Mouse (Mus musculus) splenic B cell, adult 2 months (primary cell): Measurements from ENCODE around the gene Psmd8.
A peak's percentile ranks its signal among the peaks of the same experiment; 100 is the strongest.
"Not testable (repeated sequence)": the region's sequence is repeated elsewhere in the genome, so short reads cannot be mapped to it uniquely, and the experiment has no call there.

Source experiments
- DNase-seq: peaks from one replicate; pipeline ENCODE4 v3.0.0-alpha.2; 2011; ENCODE audit warnings: low read depth, low spot score
- H3K27me3 ChIP-seq: 2 replicates; pipeline ENCODE4 v1.6.1; 2012; ENCODE audit warnings: mild to moderate bottlenecking, low read length, moderate library complexity, mixed read lengths; ENCODE audit not compliant: control insufficient read depth, poor library complexity, insufficient read depth, severe bottlenecking
- H3K36me3 ChIP-seq: 2 replicates; pipeline ENCODE4 v1.6.1; 2012; ENCODE audit warnings: mild to moderate bottlenecking, low read length, moderate library complexity, mixed read lengths; ENCODE audit not compliant: control insufficient read depth, poor library complexity, insufficient read depth, severe bottlenecking

Psmd8 gene

GRCm38 (mm10) chr7:29180077-29180853 is at the start of gene Psmd8:
Gene Psmd8 (minus strand): TSS chr7:29180701.
- DNase-seq: peak; percentile 98
- H3K36me3 ChIP-seq: no peaks in the 10 kb centered on the region

GRCm38 (mm10) chr7:29228202-29228601 is 47.7 kb upstream of the Psmd8 start:
- no peak for DNase-seq

More at GRCm38 (mm10) chr7:29180077-29180853, at the start of gene Psmd8:
- H3K27me3 ChIP-seq: no peaks in the 10 kb centered on the region

GRCm38 (mm10) chr7:29225520-29225919 is 45.0 kb upstream of the Psmd8 start:
- Histone ChIP-seq H3K36me3 (no peaks in the 10 kb centered on the region), H3K27me3 (no peaks in the 10 kb centered on the region)
- DNase-seq: no peak

More at GRCm38 (mm10) chr7:29228202-29228601, 47.7 kb upstream of the Psmd8 start:
- H3K27me3 ChIP-seq: no peaks in the 10 kb centered on the region; the same call in 1 of the 2 replicates
- no peaks in the 10 kb centered on the region for H3K36me3 ChIP-seq

GRCm38 (mm10) chr7:29224756-29225394 is 44.4 kb upstream of the Psmd8 start:
- no peaks in the 10 kb centered on the region for H3K36me3 ChIP-seq
- H3K27me3 ChIP-seq: no peaks in the 10 kb centered on the region
- no peak for DNase-seq

- DNase-seq: no peak
- no peaks in the 10 kb centered on the region for H3K36me3 ChIP-seq
- no peaks in the 10 kb centered on the region for H3K27me3 ChIP-seq
Measured at GRCm38 (mm10) chr7:29214846-29215245, 34.3 kb upstream of the Psmd8 start.

GRCm38 (mm10) chr7:29214236-29214635 is 33.7 kb upstream of the Psmd8 start:
- DNase-seq: no peak
- no peaks in the 10 kb centered on the region for H3K36me3 ChIP-seq
- H3K27me3 ChIP-seq: no peaks in the 10 kb centered on the region

GRCm38 (mm10) chr7:29213675-29214082 is 33.2 kb upstream of the Psmd8 start, which contains the start of gene Catsperg1:
Gene Catsperg1 (minus strand): TSS chr7:29214035.
- no peak for DNase-seq
- Histone ChIP-seq H3K36me3 (no peaks in the 10 kb centered on the region), H3K27me3 (no peaks in the 10 kb centered on the region)

- not testable (repeated sequence) for DNase-seq, H3K27me3 ChIP-seq, H3K36me3 ChIP-seq
Measured at GRCm38 (mm10) chr7:29212775-29213560, 32.5 kb upstream of the Psmd8 start.

- Histone ChIP-seq H3K36me3 (no peaks in the 10 kb centered on the region), H3K27me3 (no peaks in the 10 kb centered on the region)
- DNase-seq: no peak
Measured at GRCm38 (mm10) chr7:29212199-29212765, 31.8 kb upstream of the Psmd8 start.

GRCm38 (mm10) chr7:29211415-29212198 is 31.1 kb upstream of the Psmd8 start:
- peak; percentile 94 for DNase-seq
- H3K36me3 ChIP-seq: no peaks in the 10 kb centered on the region
- no peaks in the 10 kb centered on the region for H3K27me3 ChIP-seq

- not testable (repeated sequence) for H3K27me3 ChIP-seq, DNase-seq
Measured at GRCm38 (mm10) chr7:29211013-29211412, 30.5 kb upstream of the Psmd8 start.

GRCm38 (mm10) chr7:29202577-29202976 is 22.1 kb upstream of the Psmd8 start:
- no peaks in the 10 kb centered on the region for H3K36me3 ChIP-seq
- no peaks in the 10 kb centered on the region for H3K27me3 ChIP-seq
- DNase-seq: peak; percentile 18

More at GRCm38 (mm10) chr7:29211013-29211412, 30.5 kb upstream of the Psmd8 start:
- H3K36me3 ChIP-seq: not testable (repeated sequence)

- H3K36me3 ChIP-seq, DNase-seq, H3K27me3 ChIP-seq: not testable (repeated sequence)
Measured at GRCm38 (mm10) chr7:29194230-29194629, 13.7 kb upstream of the Psmd8 start.

GRCm38 (mm10) chr7:29181323-29181722 is 822 bp upstream of the Psmd8 start:
- H3K36me3 ChIP-seq, H3K27me3 ChIP-seq, DNase-seq: not testable (repeated sequence)
